Mouse (Mus musculus) liver, embryonic 14.5 days (tissue): ENCODE data around the gene Rbm34.

Experiments
- CTCF ChIP-seq: IDR thresholded peaks from 2 replicates; pipeline ENCODE4 v1.5.1; 2016; ENCODE audit warnings: antibody characterized with exemption, low read depth, control low read depth
- EP300 ChIP-seq: IDR thresholded peaks from 2 replicates; pipeline ENCODE4 v1.6.1; 2016; ENCODE audit warnings: antibody characterized with exemption, low read depth

- TF ChIP-seq CTCF (peak; percentile 55), EP300 (no peak)
Measured at GRCm38 (mm10) chr8:126935932-126936331, 34.9 kb downstream of the Rbm34 start.
